Mouse (Mus musculus): ENCODE data around the gene Gm12800.
"Not testable (repeated sequence)": the region's sequence is repeated elsewhere in the genome, so short reads cannot be mapped to it uniquely, and the experiment has no call there.

The Gm12800 gene

DNA sequence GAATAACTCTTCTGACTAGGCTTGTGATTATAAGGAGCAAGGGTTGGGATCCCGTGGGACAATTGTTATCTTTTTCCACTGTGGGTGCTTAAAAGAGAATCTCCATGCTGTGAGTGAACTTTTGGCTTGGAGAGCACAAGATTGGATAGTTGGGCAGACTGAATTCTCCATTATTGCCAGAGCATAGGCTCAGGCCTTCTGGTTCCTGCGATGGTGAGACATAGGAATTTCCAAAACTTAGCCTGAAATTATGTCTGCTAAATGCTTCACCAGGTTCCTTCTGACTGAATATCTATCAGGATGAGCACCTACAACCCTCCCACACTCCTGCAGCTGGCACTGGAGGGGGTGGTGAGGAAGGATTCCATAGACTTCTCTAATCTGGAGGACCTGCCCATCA lies at the start of gene Gm12800:
Gene Gm12800, plus strand, starts transcription at position 301 of the 400 bp plus-strand sequence.
- in situ Hi-C loops (cut with MboI; ENCODE audit: unreplicated experiment in 2 of 2), result not testable (repeated sequence)

DNA sequence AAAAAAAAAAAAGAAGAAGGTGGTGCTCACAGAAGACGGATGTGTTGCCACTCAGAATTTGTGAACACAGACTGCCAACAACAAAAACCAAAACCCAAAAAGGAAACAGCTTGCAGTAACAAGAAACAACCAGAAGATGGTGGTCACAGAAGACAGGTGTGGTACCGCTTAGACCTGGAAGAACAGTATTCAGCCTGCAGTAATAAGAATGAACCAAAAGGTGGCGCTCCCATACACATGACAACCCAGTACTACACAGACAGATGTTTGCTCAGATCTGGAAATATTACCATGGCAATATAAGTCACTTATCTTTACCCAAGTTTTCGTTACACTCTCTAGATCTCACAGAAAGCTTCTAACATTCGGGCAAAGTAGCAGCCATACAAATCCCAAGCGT lies 48.0 kb upstream of the Gm12800 start:
- in situ Hi-C loops (cut with MboI; ENCODE audit: unreplicated experiment in 2 of 2), result no loop called here

DNA sequence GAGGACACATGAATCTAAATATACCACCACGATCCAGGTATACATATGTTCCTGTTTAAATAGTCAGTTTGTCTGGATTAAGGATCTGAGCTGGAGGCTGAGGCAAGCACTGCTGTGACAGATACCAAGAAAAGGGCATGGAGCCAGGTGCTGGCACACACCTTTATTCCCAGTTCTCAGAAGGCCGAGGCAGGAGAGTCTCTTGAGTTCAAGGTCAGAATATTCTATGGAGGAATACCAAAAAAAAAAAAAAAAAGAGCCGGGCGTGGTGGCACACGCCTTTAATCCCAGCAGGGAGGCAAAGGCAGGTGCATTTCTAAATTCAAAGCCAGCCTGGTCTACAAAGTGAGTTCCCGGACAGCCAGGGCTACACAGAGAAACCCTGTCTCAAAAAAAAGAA lies 46.6 kb upstream of the Gm12800 start:
- in situ Hi-C loops (cut with MboI; ENCODE audit: unreplicated experiment in 2 of 2), result no loop called here

- in situ Hi-C loops (cut with MboI; ENCODE audit: unreplicated experiment in 2 of 2), result not testable (repeated sequence)
Measured at GRCm38 (mm10) chr4:101872031-101872430, 36.9 kb upstream of the Gm12800 start.

GRCm38 (mm10) chr4:101875687-101876086 lies 33.2 kb upstream of the Gm12800 start:
- in situ Hi-C loops (cut with MboI; ENCODE audit: unreplicated experiment in 2 of 2), result not testable (repeated sequence)

DNA sequence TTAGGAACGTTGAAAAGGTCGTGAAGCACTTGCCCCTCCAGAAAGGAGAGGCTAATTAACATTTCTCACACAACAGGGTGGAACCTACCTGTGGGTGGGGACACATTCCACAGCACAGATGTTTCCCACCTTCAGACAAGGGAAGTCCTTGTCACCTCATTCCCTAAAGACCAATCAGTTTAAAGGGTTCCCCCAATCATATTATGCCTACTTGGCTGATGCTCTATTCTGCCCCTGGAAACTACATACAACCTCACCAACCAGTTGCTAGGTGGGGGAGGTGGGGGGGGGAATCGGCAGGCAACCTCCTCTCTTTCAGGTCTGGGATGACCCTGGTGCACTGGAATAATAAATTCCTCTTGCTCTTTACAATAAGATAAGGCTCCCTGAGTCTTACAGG lies 25.3 kb upstream of the Gm12800 start:
- in situ Hi-C loops (cut with MboI; ENCODE audit: unreplicated experiment in 2 of 2), result no loop called here

- in situ Hi-C loops (cut with MboI; ENCODE audit: unreplicated experiment in 2 of 2), result no loop called here
Measured at GRCm38 (mm10) chr4:101889377-101889776, 19.5 kb upstream of the Gm12800 start.

- in situ Hi-C loops (cut with MboI; ENCODE audit: unreplicated experiment in 2 of 2), result no loop called here
Measured at GRCm38 (mm10) chr4:101893656-101894420, 15.1 kb upstream of the Gm12800 start, which contains the start of gene C130073F10Rik. Gene C130073F10Rik (minus strand): TSS chr4:101893789.

DNA sequence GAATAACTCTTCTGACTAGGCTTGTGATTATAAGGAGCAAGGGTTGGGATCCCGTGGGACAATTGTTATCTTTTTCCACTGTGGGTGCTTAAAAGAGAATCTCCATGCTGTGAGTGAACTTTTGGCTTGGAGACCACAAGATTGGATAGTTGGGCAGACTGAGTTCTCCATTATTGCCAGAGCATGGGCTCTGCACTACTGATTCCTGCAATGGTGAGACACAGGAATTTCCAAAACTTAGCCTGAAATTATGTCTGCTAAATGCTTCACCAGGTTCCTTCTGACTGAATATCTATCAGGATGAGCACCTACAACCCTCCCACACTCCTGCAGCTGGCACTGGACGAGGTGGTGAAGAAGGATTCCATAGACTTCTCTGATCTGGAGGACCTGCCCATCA lies 31.2 kb downstream of the Gm12800 start, which contains the start of gene Gm12794:
Gene Gm12794, plus strand, starts transcription at position 301 of the 400 bp plus-strand sequence.
- in situ Hi-C loops (cut with MboI; ENCODE audit: unreplicated experiment in 2 of 2), result not testable (repeated sequence)
